Mouse (Mus musculus) 3T3-L1 (cell line): Measurements from ENCODE around the gene Agbl5.
"Not testable (repeated sequence)": the region's sequence is repeated elsewhere in the genome, so short reads cannot be mapped to it uniquely, and the experiment has no call there.

Experiments used
- DNase-seq: peaks from one replicate; pipeline ENCODE4 v3.0.0-alpha.2; 2015; ENCODE audit warnings: low read depth, low spot score

Gene Agbl5

GRCm38 (mm10) chr5:30888337-30889087, at the start of gene Agbl5:
TSS of gene Agbl5 (plus strand) at chr5:30888694.
- DNase-seq: peak; percentile 95

- DNase-seq: no peak
Observed at GRCm38 (mm10) chr5:30839731-30840130, 48.8 kb upstream of the Agbl5 start.

GRCm38 (mm10) chr5:30841896-30842295, 46.6 kb upstream of the Agbl5 start:
- peak; percentile 27 for DNase-seq

GRCm38 (mm10) chr5:30849891-30850555, 38.5 kb upstream of the Agbl5 start:
- peak; percentile 93 for DNase-seq

- DNase-seq: peak; percentile 72
Observed at GRCm38 (mm10) chr5:30850556-30850925, 38.0 kb upstream of the Agbl5 start.

GRCm38 (mm10) chr5:30853522-30853921, 35.0 kb upstream of the Agbl5 start:
- DNase-seq: peak; percentile 72

- peak; percentile 16 for DNase-seq
Observed at GRCm38 (mm10) chr5:30855674-30856073, 32.8 kb upstream of the Agbl5 start.

GRCm38 (mm10) chr5:30856124-30856523, 32.4 kb upstream of the Agbl5 start:
- no peak for DNase-seq

- DNase-seq: peak; percentile 12
Observed at GRCm38 (mm10) chr5:30863852-30864251, 24.6 kb upstream of the Agbl5 start.

- DNase-seq: no peak
Observed at GRCm38 (mm10) chr5:30864322-30864721, 24.2 kb upstream of the Agbl5 start.

- DNase-seq: no peak
Observed at GRCm38 (mm10) chr5:30866871-30867270, 21.6 kb upstream of the Agbl5 start.

GRCm38 (mm10) chr5:30867712-30868111, 20.8 kb upstream of the Agbl5 start, which contains the start of gene Tmem214:
TSS of gene Tmem214 (plus strand) at chr5:30868012.
- DNase-seq: no peak

GRCm38 (mm10) chr5:30868981-30869380, 19.5 kb upstream of the Agbl5 start:
- DNase-seq: peak; percentile 55

GRCm38 (mm10) chr5:30869405-30870130, 18.9 kb upstream of the Agbl5 start:
- peak; percentile 78 for DNase-seq

GRCm38 (mm10) chr5:30870131-30870406, 18.4 kb upstream of the Agbl5 start:
- no peak for DNase-seq

GRCm38 (mm10) chr5:30872574-30872973, 15.9 kb upstream of the Agbl5 start:
- no peak for DNase-seq

GRCm38 (mm10) chr5:30874365-30874764, 14.1 kb upstream of the Agbl5 start:
- no peak for DNase-seq

GRCm38 (mm10) chr5:30878616-30879015, 9.9 kb upstream of the Agbl5 start:
- peak; percentile 59 for DNase-seq

- DNase-seq: peak; percentile 64
Observed at GRCm38 (mm10) chr5:30879347-30879943, 9.0 kb upstream of the Agbl5 start.

GRCm38 (mm10) chr5:30881839-30882238, 6.7 kb upstream of the Agbl5 start:
- not testable (repeated sequence) for DNase-seq

- DNase-seq: no peak
Observed at GRCm38 (mm10) chr5:30886209-30886608, 2.3 kb upstream of the Agbl5 start.

GRCm38 (mm10) chr5:30886731-30887130, 1.8 kb upstream of the Agbl5 start:
- DNase-seq: peak; percentile 20
